Mouse (Mus musculus): ENCODE results near the gene Polr2c. TPM values are rescaled to one million over a fixed set of nuclear protein-coding genes. Genes with fewer than 3 reads are reported as not detected.

The Polr2c gene
- polyA plus RNA-seq, 1 experiment from 2014 or later = 150 TPM

- Histone ChIP-seq H3K9me3 (ENCODE audit: control insufficient read depth, low read length) (no peaks in the 10 kb centered on the region), H3K9ac (ENCODE audit: low read length) (no peak overlapping the region), H3K4me3 (ENCODE audit: low read length) (no peak overlapping the region), H3K4me2 (ENCODE audit: low read depth, low read length) (no peak overlapping the region), H3K4me1 (replicated peaks; ENCODE audit: control insufficient read depth, insufficient read depth, low read length) (peaks cover 43% of the 10 kb centered on the region), H3K36me3 (ENCODE audit: control insufficient read depth, insufficient read depth, low read length) (peaks cover 9% of the 10 kb centered on the region), H3K27me3 (ENCODE audit: control insufficient read depth, insufficient read depth, low read depth, low read length) (no peaks in the 10 kb centered on the region), H3K27ac (ENCODE audit: low read length) (no peak overlapping the region)
- WGBS = 70% methylated on average over 6 of the region's 6 CpGs
- ATAC-seq (ENCODE audit: low read depth) = no peak
Measured at GRCm38 (mm10) chr8:94914256-94914655, 57.0 kb downstream of the Polr2c start.

DNA sequence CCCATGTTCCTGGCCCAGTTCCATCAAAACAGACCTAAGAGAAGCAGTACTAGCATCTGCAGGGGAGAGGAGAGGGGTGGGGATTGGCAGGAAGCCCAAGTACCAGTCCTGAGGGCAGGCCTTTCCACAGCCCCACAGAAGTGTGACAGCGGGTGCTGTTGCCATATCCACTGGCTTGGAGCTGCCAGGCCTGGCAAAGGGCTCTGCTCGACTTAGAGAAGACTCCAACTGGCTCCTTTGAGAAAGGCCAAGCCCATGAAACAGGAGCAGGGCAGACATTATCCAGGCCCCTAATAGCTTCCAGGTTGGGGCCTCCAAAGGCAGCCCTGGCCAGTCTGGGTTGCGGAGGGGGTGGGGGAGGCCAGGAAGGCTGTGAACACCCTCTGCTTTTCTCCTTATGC lies 57.5 kb downstream of the Polr2c start:
- Histone ChIP-seq H3K9me3 (ENCODE audit: control insufficient read depth, low read length) (no peaks in the 10 kb centered on the region), H3K36me3 (ENCODE audit: control insufficient read depth, insufficient read depth, low read length) (peaks cover 9% of the 10 kb centered on the region; the same call in 1 of the 2 replicates), H3K27ac (ENCODE audit: low read length) (peak overlapping the region; percentile 35), H3K4me2 (ENCODE audit: low read depth, low read length) (0 out of 2 replicates have a peak overlapping the region, but pooled peaks have one; percentile 7), H3K27me3 (ENCODE audit: control insufficient read depth, insufficient read depth, low read depth, low read length) (no peaks in the 10 kb centered on the region), H3K4me1 (replicated peaks; ENCODE audit: control insufficient read depth, insufficient read depth, low read length) (peaks cover 43% of the 10 kb centered on the region), H3K4me3 (ENCODE audit: low read length) (no peak overlapping the region), H3K9ac (ENCODE audit: low read length) (peak overlapping the region; percentile 6; the same call in 1 of the 2 replicates)
- 29% methylated on average over 3 of the region's 3 CpGs for WGBS
- peak; percentile 21 for ATAC-seq (ENCODE audit: low read depth)

GRCm38 (mm10) chr8:94916311-94916959 lies 59.2 kb downstream of the Polr2c start:
- Histone ChIP-seq H3K9ac (ENCODE audit: low read length) (peak overlapping the region; percentile 62), H3K9me3 (ENCODE audit: control insufficient read depth, low read length) (no peaks in the 10 kb centered on the region), H3K27me3 (ENCODE audit: control insufficient read depth, insufficient read depth, low read depth, low read length) (no peaks in the 10 kb centered on the region), H3K4me3 (ENCODE audit: low read length) (peak overlapping the region; percentile 82), H3K27ac (ENCODE audit: low read length) (peak overlapping the region; percentile 3; the same call in 1 of the 2 replicates), H3K4me1 (replicated peaks; ENCODE audit: control insufficient read depth, insufficient read depth, low read length) (peaks cover 42% of the 10 kb centered on the region), H3K36me3 (ENCODE audit: control insufficient read depth, insufficient read depth, low read length) (peaks cover 3% of the 10 kb centered on the region; the same call in 1 of the 2 replicates), H3K4me2 (ENCODE audit: low read depth, low read length) (peak overlapping the region; percentile 83)
- no peak for ATAC-seq (ENCODE audit: low read depth)
- 50% methylated on average over 9 of the region's 9 CpGs for WGBS

DNA sequence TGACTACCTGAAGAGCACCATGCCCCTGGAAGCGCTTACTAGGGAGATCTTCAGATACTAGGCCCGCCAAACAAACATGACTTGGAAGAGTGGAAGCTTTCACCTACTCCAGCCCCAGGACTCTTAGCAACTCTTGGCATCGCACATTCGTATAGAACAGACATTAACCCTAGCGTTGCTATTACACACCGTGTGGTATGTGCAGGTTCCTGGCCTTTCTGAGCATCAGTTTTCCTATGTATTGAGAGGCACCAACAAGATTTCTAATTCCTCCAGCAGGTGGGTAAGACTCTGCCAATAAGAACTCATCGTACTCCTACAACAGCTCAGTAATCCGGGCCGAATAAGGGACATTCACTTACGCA lies 59.7 kb downstream of the Polr2c start:
- H3K36me3 ChIP-seq (ENCODE audit: control insufficient read depth, insufficient read depth, low read length) = 0 out of 2 replicates have a peak, but pooled peaks cover 2% of the 10 kb centered on the region
- peak overlapping the region; percentile 62 for H3K9ac ChIP-seq (ENCODE audit: low read length)
- H3K27ac ChIP-seq (ENCODE audit: low read length) = peak overlapping the region; percentile 48
- H3K4me2 ChIP-seq (ENCODE audit: low read depth, low read length) = peak overlapping the region; percentile 83
- H3K27me3 ChIP-seq (ENCODE audit: control insufficient read depth, insufficient read depth, low read depth, low read length) = no peaks in the 10 kb centered on the region
- WGBS = 4% methylated on average over 10 of the region's 10 CpGs
- H3K4me1 ChIP-seq (replicated peaks; ENCODE audit: control insufficient read depth, insufficient read depth, low read length) = peaks cover 40% of the 10 kb centered on the region
- no peaks in the 10 kb centered on the region for H3K9me3 ChIP-seq (ENCODE audit: control insufficient read depth, low read length)
- peak; percentile 25 for ATAC-seq (ENCODE audit: low read depth)
- peak overlapping the region; percentile 82 for H3K4me3 ChIP-seq (ENCODE audit: low read length)

DNA sequence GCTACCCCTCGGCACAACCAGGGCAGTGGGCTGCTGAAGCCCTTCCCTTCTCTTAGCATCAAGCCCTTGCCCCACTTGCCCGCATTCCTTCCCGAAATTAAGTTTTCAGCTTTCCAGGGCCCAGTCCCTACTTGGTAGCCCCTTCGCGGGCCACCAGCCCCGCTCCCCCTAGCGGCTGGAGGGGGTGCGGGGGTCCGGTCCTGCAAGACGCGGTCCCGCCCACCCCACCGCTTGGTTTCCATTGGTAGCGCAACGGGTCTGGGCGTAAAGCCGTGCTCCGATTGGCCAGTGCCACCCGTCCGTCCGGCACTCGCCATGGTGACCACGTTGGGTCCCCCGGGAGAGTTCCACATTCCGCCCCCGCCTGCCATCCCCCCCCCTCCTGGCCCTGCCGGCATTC lies 60.1 kb downstream of the Polr2c start:
- ATAC-seq (ENCODE audit: low read depth) = peak; percentile 98
- Histone ChIP-seq H3K9me3 (ENCODE audit: control insufficient read depth, low read length) (no peaks in the 10 kb centered on the region), H3K27me3 (ENCODE audit: control insufficient read depth, insufficient read depth, low read depth, low read length) (no peaks in the 10 kb centered on the region), H3K36me3 (ENCODE audit: control insufficient read depth, insufficient read depth, low read length) (0 out of 2 replicates have a peak, but pooled peaks cover 2% of the 10 kb centered on the region), H3K27ac (ENCODE audit: low read length) (peak overlapping the region; percentile 86), H3K4me1 (replicated peaks; ENCODE audit: control insufficient read depth, insufficient read depth, low read length) (peaks cover 40% of the 10 kb centered on the region), H3K4me3 (ENCODE audit: low read length) (peak overlapping the region; percentile 82), H3K4me2 (ENCODE audit: low read depth, low read length) (peak overlapping the region; percentile 83), H3K9ac (ENCODE audit: low read length) (peak overlapping the region; percentile 91)
- under 1% methylated on average over 27 of the region's 27 CpGs for WGBS

DNA sequence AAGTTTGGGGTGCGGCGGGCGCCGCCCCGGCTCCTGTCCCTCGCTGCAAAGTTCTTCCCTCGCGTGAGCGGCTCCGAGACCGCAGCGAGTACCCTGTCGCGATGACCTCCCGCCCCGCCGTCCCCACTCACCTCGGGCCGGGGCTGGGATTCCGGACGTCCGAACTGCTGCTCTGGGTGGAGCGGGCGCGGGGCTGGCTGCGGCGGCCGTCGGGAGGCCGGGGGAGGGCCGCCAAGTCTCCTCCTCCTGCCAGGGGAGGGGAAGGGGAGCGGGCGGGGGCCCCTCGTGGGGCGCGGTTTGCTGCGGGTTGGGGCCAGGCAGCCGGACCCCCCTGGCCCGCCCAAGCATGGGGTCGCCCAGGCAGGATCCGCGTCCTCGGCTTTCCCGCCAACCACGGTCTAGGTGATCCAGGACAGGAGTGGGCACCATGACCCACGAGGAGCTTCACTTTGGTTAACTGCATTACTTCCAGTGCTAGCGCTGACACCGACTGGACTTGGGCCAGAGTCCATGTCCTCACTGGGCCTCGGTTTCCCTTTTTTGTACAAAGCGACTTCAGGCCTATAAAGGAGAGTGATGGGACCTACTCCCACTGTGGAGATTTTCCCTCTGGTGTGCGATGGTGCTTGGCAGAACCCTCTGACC lies 60.7 kb downstream of the Polr2c start, which contains the start of gene Ccdc102a:
TSS of gene Ccdc102a (minus strand) at position 248 of the 645 bp plus-strand sequence.
- Histone ChIP-seq H3K4me2 (ENCODE audit: low read depth, low read length) (peak within 1 kb of the TSS; percentile 83), H3K4me1 (replicated peaks; ENCODE audit: control insufficient read depth, insufficient read depth, low read length) (peaks cover 44% of the 10 kb centered on the region), H3K9ac (ENCODE audit: low read length) (peak within 1 kb of the TSS; percentile 91), H3K27me3 (ENCODE audit: control insufficient read depth, insufficient read depth, low read depth, low read length) (no peaks in the 10 kb centered on the region), H3K36me3 (ENCODE audit: control insufficient read depth, insufficient read depth, low read length) (no peaks in the 10 kb centered on the region), H3K27ac (ENCODE audit: low read length) (peak within 1 kb of the TSS; percentile 86), H3K4me3 (ENCODE audit: low read length) (peak within 1 kb of the TSS; percentile 82), H3K9me3 (ENCODE audit: control insufficient read depth, low read length) (no peaks in the 10 kb centered on the region)
- ATAC-seq (ENCODE audit: low read depth) = peak; percentile 69
- 3% methylated on average over 37 of the region's 51 CpGs for WGBS

- no peak for ATAC-seq (ENCODE audit: low read depth)
Measured at GRCm38 (mm10) chr8:94919256-94919655, 62.0 kb downstream of the Polr2c start.

DNA sequence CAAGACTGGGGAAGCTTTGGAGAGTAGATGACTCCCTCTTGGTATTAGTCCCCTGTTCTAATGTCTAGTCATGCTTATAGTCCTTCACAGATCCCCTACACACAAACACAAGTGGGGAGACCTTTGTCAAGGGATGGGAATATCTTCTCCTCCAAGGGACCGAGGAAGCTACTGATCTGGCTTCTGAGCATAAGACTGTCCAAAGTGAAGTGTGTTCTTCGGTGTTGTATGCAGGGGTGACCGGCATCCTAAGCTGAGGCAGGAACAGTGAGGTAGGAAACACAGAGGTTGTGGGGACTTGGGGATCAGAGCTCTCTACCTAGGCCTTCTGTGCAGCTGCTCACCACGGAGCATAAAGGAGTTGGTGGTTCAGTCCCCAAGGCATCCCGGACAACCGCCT lies 64.9 kb downstream of the Polr2c start:
- Histone ChIP-seq H3K36me3 (ENCODE audit: control insufficient read depth, insufficient read depth, low read length) (no peaks in the 10 kb centered on the region), H3K4me1 (replicated peaks; ENCODE audit: control insufficient read depth, insufficient read depth, low read length) (peaks cover 9% of the 10 kb centered on the region), H3K4me2 (ENCODE audit: low read depth, low read length) (no peak overlapping the region), H3K9ac (ENCODE audit: low read length) (no peak overlapping the region), H3K27me3 (ENCODE audit: control insufficient read depth, insufficient read depth, low read depth, low read length) (no peaks in the 10 kb centered on the region), H3K9me3 (ENCODE audit: control insufficient read depth, low read length) (no peaks in the 10 kb centered on the region), H3K4me3 (ENCODE audit: low read length) (no peak overlapping the region), H3K27ac (ENCODE audit: low read length) (no peak overlapping the region)
- 58% methylated on average over 6 of the region's 6 CpGs for WGBS
- no peak for ATAC-seq (ENCODE audit: low read depth)

More at GRCm38 (mm10) chr8:94919256-94919655, 62.0 kb downstream of the Polr2c start:
- Histone ChIP-seq H3K9ac (ENCODE audit: low read length) (no peak overlapping the region), H3K9me3 (ENCODE audit: control insufficient read depth, low read length) (no peaks in the 10 kb centered on the region), H3K4me2 (ENCODE audit: low read depth, low read length) (no peak overlapping the region), H3K27me3 (ENCODE audit: control insufficient read depth, insufficient read depth, low read depth, low read length) (no peaks in the 10 kb centered on the region), H3K4me3 (ENCODE audit: low read length) (no peak overlapping the region), H3K36me3 (ENCODE audit: control insufficient read depth, insufficient read depth, low read length) (no peaks in the 10 kb centered on the region), H3K27ac (ENCODE audit: low read length) (no peak overlapping the region), H3K4me1 (replicated peaks; ENCODE audit: control insufficient read depth, insufficient read depth, low read length) (peaks cover 33% of the 10 kb centered on the region)

GRCm38 (mm10) chr8:94922602-94923001 lies 65.4 kb downstream of the Polr2c start:
- H3K9ac ChIP-seq (ENCODE audit: low read length) = no peak overlapping the region
- no peak overlapping the region for H3K4me2 ChIP-seq (ENCODE audit: low read depth, low read length)
- H3K36me3 ChIP-seq (ENCODE audit: control insufficient read depth, insufficient read depth, low read length) = no peaks in the 10 kb centered on the region
- ATAC-seq (ENCODE audit: low read depth) = no peak
- H3K4me1 ChIP-seq (replicated peaks; ENCODE audit: control insufficient read depth, insufficient read depth, low read length) = peaks cover 9% of the 10 kb centered on the region
- H3K27ac ChIP-seq (ENCODE audit: low read length) = no peak overlapping the region
- no peak overlapping the region for H3K4me3 ChIP-seq (ENCODE audit: low read length)
- no peaks in the 10 kb centered on the region for H3K9me3 ChIP-seq (ENCODE audit: control insufficient read depth, low read length)
- 22% methylated on average over 8 of the region's 8 CpGs for WGBS
- H3K27me3 ChIP-seq (ENCODE audit: control insufficient read depth, insufficient read depth, low read depth, low read length) = no peaks in the 10 kb centered on the region

All from lung, embryonic 16.5 days (tissue).